Mouse (Mus musculus) kidney, adult 18-20 months (tissue): Measurements from ENCODE around the gene Zfp872.
A peak's percentile ranks its signal among the peaks of the same experiment; 100 is the strongest.

Source experiments
- DNase-seq: peaks from one replicate; pipeline ENCODE4 v3.0.0; 2021

Gene Zfp872

DNA sequence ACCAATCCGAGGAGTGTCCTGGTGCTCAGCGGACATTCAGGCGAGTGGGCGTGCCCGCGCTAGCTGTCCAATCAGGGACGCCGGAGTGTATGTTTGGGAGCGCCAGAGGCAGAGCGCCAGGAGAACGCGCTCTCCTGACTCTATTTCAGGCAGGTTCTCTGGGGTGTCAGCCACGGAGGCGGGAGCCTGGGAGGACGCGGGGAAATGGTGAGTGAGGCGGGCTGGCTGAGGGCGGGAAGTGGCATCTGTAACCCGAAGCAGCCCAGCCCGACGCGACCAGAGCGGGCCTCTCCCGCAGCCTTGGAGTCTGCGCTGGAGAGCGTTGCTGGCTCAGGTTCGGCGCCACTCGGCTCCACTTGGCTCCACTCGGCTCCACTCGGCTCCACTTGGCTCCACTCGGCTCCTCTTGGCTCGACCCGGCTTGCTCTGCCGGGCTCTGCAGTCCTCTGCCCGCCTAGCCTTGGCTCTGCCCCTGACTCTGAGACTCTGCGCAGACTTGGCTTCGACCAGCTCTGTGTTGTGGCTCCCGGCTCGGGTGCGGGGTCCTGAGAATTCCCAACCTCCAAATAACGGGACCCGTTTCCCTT is at the start of gene Zfp872:
Gene Zfp872 (plus strand): TSS at position 66 of the 587 bp plus-strand sequence.
- peak; percentile 20 for DNase-seq

DNA sequence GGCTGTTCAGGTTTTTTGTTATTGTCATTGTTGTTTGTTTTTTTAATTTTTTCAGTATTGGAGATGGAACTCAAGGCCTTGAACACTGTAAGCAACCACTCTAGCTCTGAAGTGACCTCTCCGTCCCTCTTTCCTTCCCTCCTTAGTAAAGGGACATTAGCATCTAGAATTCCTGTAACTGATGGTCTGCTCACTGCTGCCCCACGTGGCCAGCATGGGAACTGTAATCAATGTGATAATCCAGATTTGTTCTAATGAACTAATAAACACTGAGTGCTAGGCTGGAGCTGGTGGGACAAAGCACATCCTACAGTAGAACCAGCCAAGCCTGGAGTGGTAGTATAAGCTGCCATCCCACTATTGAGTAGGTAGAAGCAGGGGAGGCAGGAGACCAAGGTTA is 49.4 kb upstream of the Zfp872 start:
- peak; percentile 63 for DNase-seq

DNA sequence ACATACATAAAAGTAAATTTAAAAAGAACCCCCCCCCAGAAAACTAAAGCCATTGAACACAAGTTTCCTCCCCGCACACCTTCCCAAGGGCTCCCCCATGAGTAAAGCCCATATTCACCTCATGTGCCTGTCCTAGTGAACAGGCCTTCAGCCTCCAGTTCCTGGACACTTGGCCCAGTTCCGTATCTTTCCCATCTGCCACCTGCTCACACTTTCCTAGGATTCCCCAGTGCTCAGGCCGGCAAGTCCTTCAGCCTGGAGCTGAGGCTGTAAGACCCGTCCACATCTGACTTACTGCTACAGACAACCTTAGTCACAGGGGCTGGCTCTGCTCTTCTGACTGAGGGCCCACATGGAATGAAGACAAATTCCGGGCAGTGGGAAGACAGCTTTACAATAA is 48.1 kb upstream of the Zfp872 start:
- DNase-seq: no peak

DNA sequence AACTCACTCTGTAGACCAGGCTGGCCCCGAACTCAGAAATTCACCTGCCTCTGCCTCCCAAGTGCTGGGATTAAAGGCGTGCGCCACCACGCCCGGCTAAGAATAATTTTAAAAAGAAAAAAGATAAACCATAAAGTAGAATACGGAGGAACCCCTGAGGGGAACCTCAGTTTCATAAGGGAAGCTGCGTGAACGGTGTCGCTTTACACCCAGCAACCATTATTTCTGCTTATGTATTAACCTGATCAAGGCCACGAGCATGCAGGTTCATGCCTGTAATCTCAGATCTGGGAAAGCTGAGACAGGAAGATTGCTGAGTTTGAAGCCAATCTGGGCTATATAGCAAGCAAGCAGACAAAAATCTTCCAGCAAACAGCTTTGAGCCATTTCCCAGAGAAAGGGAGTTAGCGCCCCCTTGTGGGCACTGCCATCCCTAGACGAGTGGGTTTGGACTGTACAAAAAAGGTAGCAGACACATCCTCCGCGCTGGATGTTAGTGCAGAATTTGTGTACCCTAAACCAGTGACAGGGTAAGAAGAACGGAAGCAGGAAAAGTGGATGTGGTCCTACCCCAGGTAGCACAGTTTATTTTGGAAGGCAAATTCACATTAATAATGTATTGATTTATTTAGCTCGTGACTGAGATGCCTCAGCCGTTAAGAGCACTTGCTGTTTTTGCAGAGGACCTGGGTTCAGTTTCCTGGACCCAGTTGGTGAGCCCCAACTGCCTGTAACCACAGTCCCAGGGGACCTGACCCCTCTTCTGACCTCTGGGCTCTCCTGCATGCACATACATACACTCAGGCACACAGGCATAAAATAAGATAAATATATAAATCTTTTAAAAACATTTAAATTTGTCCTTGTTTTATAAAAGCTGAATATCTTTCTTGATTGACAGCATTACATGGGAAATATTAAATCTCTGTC is 44.5 kb upstream of the Zfp872 start:
- peak; percentile 89 for DNase-seq

DNA sequence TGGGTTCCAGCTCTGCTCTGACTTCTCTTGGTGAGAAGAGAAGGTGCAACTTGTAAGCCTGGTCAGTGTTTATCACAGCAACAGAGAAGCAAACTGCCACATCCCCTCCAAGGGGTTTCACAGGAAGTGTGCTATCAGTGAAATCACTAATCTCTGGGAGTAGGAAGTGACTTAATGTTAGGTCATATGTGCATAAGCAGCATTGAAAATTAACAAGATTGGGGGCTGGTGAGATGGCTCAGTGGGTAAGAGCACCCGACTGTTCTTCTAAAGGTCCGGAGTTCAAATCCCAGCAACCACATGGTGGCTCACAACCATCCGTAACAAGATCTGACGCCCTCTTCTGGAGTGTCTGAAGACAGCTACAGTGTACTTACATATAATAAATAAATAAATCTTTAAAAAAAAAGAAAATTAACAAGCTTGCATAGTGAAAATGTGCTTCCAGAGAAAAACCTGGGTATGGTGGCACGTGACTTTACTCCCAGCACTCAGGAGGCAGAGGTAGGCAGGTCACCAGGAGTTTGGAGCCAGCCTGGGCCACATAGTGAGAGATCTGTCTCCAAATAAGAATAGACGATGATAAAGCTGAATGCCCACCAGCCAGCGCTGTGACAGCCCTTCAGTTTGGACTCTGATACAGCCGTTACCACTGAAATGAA is 43.5 kb upstream of the Zfp872 start:
- no peak for DNase-seq

DNA sequence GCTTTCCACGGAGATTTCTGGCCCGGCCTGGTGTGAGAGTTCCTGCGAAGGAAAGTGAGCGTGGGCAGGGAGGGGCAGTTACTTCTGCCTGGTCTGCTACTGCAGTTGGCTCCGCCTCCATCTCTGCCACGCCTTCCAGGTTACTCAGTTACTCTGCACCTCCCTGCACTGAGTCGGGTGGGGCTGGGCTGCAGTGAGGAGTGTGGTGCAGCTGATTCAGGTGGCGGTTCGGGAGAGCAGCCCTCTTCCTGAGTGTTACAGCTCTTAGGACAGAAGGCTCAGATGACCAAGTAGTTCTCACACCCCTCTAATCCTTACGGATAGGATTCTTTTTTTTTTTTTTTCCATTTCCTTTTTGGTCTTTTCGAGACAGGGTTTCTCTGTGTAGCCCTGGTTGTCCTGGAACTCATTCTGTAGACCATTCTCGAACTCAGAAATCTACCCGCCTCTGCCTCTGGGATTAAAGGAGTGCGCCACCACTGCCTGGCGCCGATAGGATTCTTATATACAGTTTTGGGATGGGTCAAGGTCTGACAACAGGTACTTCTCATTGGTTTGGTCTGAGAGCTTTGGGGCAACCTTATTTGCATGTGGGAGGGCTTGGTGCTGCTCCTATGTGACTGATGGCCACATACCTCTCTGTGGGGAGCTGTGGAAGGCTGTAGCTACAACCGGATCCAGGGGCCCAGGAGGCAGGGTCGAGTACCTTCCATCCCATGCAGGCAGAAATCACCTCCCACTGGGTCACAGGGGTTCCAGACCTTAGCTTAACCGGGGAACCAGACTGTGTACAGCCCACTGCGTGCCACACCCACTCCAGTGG is 38.3 kb upstream of the Zfp872 start:
- peak; percentile 60 for DNase-seq

DNA sequence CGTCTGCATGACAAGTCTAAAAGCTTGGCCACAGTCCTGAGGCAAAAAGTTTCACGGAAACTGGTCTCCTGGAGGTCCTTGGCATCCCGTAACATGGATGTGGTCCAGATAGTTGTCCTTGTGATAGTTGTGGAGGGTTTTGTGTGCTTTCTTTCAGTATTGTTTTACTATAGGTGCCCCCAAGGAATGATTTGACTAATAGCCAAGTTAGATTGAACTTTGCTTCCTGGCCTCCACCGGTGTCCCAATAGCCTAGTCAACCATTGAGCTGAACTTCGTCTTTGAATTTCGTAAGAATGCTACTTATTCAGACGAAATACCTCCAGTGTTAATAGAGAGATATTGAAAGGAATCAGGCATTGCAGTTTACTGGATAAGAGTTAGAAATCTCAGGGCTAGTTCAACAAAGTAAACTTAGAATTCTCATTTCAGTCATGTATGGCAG is 37.6 kb upstream of the Zfp872 start:
- DNase-seq: peak; percentile 53

DNA sequence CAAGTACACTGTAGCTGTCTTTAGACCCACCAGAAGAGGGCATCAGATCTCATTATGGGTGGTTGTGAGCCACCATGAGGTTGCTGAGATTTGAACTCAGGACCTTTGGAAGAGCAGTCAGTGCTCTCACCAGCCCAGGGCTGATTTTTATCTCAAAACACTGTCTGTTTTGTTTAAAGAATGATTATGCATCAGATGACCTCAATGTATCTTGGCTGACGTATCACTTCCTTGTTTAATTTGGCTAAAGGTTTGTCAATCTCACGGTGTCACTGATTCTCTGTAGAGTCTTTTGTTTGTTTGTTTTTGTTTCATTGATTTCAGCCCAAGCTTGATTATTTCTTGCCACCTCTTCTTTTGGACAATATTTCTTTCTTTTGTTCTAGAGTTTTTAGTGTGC is 36.9 kb upstream of the Zfp872 start:
- no peak for DNase-seq

DNA sequence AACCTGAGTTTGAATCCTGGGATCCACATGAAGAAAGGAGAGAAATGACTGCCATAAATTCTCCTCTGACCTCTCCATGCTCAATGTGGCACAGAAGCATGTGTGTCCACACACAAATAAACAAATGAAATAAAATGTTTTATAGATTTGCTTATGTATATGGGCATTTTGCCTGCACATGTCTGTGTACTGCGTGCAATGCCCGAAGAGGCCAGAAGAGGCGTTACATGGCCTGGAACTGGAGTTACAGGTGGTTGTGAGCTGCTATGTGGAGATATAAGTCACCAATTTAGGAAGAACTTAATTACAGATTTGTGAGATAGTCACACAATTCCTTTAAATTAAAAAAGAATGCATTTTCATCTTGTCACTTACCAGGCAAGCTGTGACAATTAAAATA is 34.1 kb upstream of the Zfp872 start:
- DNase-seq: no peak

DNA sequence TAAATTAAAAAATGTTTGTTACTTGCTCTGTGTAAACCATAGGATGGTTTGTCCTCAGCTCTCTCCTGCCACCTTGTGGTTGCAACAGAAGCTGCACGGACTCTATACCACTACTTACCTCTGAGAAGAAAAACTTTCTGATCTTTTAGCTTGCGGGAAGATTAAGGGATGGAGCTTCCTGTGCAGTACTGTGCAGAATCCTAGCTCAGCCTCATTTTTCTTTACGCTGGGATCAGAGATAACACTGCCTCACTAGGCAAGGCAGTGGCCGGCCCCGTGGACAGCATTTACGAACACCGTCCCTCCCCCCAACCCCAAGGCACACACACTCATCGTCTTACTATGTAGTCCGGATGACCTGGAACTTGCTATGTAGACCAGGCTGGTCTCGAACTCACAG is 32.3 kb upstream of the Zfp872 start:
- peak; percentile 72 for DNase-seq

DNA sequence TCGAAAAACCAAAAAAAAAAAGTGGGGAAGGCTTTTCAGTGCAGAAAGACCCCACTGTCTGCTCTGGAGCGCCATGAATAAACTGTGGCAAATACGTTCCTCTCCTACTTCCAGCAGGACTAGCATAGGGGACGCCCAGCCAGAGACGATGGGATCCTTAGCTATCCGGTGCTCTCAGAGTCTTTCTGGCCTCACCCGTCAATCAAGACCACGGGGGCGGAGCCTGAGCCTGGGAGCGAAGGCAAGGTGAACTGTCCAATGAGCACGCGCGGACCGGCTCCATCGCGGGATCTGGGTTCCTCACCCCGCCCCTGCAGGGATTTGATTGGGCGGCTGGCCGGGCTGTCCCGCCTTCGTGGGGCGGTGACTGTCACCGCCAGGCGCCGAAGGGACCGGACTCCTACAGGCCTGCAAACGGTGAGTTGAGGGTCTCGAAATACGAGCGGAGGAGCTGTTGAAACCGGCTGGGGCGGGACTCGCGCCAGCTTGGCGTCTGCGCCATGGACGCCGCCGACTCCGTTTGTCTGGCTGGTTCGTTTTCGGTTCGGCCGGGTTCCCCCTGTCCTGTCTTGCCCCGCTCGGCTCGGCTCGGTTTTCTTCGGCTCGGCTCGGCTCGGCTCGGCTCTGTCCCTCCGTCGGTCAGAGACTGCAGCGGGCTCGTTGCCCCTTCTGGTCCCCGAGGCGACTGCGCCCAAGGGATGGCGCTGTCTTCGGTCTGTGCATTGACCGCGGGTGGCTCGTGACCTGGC is 31.2 kb upstream of the Zfp872 start, which contains the start of gene Pigyl:
Gene Pigyl (plus strand): TSS at position 350 of the 749 bp plus-strand sequence.
- DNase-seq: peak; percentile 99

DNA sequence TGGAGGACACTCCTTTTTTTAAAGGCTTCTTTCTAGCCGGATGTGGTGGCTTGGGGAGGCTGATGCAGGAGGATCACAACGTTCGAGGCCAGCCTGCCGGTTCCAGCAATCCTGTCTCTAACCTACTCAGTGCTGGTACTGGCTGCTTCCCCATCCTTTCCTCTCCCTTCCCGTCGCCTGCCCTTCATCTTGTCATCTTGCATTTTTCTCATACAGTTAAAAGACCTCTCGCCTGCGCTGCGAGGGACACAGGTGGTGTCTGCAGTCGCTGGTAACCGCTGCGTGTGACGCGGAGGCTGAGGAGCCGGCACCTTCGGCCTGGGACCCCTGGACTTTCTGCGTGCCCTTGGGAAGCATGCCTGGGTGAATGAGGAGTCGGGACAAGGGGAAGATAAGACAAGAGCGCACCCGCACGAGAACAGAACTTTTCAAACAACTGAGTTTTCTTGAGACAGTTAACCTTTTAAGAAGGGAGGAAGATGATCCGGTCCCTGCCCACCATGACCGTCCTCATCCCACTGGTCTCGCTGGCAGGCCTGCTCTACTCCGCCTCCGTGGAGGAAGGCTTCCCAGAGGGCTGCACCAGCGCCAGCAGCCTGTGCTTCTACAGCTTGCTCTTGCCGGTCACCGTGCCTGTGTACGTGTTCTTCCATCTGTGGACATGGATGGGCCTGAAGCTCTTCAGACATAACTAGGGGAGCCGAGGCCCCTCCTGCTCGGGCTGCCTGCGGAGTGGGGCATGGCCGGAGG is 30.2 kb upstream of the Zfp872 start:
- DNase-seq: no peak

DNA sequence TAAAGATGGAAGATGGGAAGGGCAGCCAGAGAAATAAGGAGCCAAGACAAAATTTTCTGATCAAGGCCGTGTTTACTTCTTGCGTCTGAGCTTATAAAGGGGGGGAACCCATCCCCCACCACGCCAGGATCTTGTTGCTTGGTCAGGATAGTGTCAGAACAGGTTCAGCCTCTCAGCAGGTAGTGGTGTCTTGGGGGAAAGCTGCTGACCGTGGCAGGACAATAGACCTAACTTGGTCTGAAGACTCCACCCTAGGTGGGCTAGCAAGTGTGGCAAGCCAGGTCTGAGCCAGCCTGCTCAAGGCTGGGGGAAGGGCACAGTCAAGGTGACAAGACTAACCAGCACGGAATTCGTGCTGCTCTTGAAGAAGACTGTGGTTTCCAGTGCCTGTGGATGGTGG is 26.6 kb upstream of the Zfp872 start:
- no peak for DNase-seq

DNA sequence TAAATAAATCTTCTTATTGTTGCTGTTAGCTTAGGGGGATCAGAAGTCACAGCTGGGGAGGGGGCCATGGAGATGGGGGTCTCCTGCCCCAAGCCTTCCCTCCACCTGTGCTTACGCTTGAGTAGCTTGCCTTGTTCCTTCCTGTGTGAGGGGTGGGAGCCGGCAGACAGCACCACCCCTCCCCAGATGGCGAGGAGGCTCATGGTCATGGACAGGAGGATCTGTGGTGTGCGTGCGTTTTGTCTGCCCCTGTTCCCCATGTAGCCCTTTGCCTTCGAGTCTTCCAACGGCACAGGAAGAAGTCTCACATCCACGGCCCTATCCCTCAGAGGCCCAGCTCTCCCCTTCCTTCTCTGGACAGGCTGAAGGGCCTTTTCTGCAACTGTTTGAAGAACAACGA is 25.6 kb upstream of the Zfp872 start:
- no peak for DNase-seq

DNA sequence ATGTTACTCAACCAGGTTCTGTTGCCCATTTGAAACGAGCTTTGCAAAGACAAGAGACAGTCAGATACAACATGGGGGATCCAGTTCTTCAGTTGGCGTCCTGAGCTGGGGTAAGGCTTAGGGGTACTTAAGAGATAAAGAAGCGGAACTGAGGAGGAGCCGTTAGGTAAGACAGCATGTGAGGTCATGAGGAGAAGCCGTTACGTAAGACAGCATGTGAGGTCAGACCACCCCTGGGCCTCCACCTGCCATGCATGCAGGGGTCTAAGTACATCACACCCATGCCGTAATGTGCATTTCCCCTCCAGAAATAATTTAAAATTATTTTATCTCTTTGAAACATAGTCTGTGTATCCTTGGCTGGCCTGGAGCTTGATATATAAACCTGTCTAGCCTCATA is 25.0 kb upstream of the Zfp872 start:
- no peak for DNase-seq

DNA sequence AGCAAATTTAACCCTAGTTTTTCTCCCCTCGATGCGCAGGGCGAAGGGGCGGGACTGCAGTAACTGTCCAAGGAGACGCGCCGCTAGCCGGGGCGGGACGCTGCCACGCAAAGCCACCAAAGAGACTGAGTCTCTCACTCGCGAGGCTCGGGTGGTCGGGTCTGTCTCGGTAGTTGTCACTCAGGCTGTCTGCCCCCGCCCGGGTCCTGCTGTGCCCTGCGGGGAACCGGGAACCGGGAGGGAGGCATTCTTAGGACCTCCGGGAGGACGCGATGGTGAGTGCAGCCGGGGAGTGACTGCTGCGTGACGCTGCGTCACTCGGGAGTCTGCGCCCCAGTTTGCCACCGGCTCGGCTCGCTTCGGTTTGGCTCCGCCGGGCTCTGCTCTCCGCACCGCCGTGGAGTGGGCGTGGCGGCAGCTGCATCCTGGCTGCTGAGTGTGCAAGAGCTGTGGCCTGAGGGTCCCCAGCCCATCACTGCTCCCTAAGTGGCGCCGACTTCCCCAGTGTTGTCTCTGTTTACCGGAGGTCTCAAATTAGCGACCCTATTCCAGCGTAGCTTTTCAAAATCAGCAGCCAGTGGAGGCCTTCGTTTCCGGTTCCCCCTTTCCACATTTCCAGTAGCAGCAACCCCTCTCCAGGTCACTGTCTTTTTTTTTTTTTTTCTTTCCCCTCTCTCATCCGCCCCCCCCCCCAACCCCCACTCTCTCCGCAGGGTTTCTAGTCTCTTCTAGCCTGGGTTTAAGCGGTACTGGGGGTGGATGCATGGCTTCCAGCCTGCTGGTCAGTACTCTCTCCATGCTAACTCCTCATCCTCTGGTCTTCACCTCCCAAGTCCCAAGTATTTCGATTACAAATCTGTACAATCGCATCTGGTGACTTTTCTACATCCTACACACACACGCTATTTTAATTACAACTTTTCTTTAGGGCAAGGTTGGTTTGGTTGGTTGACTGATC is 22.9 kb upstream of the Zfp872 start:
- DNase-seq: peak; percentile 12

DNA sequence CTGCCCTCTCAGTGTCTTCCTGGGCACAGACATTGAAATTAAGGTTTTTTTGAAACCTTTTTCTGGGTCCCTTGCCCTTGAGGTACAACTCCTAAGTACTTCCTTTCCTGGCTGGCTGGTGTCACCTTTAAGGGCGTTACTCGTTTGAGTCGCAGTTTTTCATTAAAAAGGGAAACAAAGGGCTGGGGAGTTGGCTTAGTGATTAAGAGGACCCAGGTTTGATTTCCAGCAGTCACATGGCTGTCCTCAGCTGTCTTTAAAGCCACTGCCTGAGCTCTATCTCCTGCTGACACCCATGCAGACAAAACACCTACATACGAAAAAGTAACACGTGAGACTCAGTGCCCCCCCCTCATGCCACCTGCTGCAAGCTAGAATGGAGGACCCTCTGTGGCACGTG is 21.9 kb upstream of the Zfp872 start:
- DNase-seq: no peak

DNA sequence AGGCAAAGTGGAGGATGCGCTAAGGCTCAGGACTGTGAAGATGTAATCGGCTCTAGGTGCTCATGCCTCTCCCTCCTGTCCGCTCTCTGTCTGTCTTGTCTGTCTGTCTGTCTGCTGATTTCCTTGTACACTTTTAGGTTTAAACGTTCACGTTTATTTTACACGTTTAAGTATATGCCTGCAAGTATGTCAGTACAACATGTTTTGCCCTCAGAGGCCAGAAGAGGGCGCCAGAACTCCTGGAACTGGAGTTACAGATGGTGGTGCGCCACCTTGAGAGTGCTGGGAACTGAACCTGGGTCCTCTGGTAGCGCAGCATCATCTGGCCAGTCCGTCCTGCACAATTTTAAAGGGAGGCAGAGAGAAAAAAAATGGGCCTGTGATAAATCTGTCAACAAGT is 21.2 kb upstream of the Zfp872 start:
- DNase-seq: no peak

DNA sequence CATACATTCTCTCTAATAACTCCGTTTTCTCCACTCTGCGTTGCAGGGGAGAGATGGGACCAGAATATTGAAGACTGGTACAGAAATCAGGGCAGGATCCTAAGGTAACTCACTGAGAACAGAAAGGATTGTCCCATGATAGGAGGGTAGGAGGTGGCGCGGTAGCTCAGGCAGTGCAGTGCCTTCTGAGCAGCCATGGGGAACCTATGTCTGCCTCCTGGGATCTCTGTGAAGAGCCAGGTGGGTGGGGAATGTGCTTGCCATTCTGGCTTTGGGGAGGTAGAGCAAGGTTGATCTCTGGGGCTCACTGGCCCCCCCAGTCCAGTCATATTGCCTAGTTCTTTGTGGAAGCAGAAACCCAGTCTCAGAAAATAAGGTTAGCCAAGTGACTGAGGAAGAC is 20.1 kb upstream of the Zfp872 start:
- no peak for DNase-seq

DNA sequence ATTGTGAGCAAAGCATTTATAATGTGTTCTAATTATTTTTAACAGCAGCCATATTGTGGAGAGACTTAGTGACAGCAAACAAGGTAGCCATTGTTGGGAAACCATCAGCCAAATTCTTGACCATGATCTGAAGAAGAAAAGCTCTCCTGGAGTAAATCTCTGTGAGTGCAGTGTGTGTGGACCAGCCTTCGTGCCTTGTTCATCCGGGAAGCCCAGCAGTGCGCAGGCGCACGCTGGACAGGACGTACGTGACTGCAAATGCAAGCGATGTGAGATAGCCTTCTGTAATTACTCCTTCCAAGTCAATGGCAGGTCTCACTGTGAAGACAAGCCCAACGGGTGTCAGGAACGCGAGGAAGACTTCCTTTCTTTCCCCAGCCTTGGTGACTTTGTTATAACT is 18.6 kb upstream of the Zfp872 start:
- DNase-seq: no peak
